Mouse (Mus musculus): ENCODE results near the gene Crybb1.

DNA sequence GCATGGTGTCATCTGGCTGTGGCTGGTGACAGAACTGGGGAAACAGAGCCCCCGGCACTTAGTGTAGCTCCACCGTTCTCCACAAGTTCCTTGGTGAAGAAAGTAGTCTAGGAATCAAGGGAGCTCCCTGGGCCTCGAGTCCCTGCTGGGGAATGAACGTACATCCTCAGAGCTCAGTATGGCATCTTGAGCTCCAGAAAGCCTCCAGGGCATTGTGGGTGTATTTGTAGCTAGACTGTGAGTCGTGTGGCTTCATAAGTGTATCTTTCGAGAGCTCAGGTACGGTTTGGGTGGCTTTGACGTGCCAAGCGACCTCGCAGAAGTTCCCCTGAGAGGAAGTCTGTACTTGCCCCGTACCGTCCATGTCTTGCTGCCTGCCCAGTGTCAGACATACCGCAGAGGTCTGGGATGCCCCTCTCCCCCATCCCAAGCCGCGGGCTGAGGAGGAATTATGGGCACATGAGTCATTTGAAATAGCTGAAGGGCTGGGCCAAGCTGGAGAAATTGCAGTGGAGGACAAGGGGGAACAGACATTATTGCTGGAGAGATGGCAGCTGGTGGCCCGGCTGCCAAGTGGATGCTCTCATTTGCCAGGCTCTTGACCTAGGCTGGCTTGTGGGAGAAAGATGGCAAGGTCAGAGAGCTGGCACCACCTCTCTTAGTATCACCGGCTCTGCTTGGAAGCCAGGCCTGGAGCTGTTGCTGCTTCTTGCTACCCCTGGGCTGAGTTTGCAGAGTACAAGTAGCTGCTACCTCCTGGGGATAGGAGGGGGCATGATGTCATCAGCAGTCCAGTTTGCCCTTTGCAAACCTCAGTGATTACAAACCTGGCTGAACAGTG is 23.8 kb downstream of the Crybb1 start:
- TF ChIP-seq CTCF (IDR thresholded peaks at IDR 0.05; ENCODE audit: control insufficient read depth, insufficient read depth, low read length) (no peak), POLR2A (IDR thresholded peaks at IDR 0.05; ENCODE audit: borderline replicate concordance, control insufficient read depth, low read depth, low read length) (no peak)
